In genomic region chr13:23402626-23403025, GRCm38 (mm10) we compare ENCODE assay signal across 8 mouse cellular contexts. TPM values are rescaled to one million over a fixed set of nuclear protein-coding genes. Genes with fewer than 3 reads are reported as not detected.
DNase-seq lines count a peak whose midpoint lies in the region; ATAC-seq and TF ChIP-seq lines count a peak whose summit lies in the region.

No protein-coding gene starts in this region.

- no peaks in the 10 kb centered on the region for H3K9me3 ChIP-seq in hindbrain, embryonic 10.5 days
- no peaks in the 10 kb centered on the region for H3K9me3 ChIP-seq in hindbrain, postnatal 0 days (ENCODE audit: low read length)
- H3K9me3 ChIP-seq in ES-Bruce4 (replicated peaks; ENCODE audit: control insufficient read depth, insufficient read depth, low read length, poor library complexity, severe bottlenecking) = no peaks in the 10 kb centered on the region
- no peaks in the 10 kb centered on the region for H3K9me3 ChIP-seq in liver, embryonic 12.5 days (replicated peaks)

- TF ChIP-seq CTCF in hindbrain, postnatal 0 days (IDR thresholded peaks at IDR 0.05; ENCODE audit: low read depth) = no peak
- no peak for TF ChIP-seq CTCF in ES-Bruce4 (IDR thresholded peaks at IDR 0.05; ENCODE audit: low read depth, low read length)

- H3K4me2 ChIP-seq in hindbrain, postnatal 0 days (ENCODE audit: low read depth, low read length) = no peak overlapping the region
- H3K4me2 ChIP-seq in liver, embryonic 12.5 days = peak overlapping the region; percentile 94

- no peak overlapping the region for H3K9ac ChIP-seq in hindbrain, postnatal 0 days (replicated peaks; ENCODE audit: low read length)
- peak overlapping the region; percentile 66; the same call in 1 of the 2 replicates for H3K9ac ChIP-seq in ES-Bruce4 (ENCODE audit: low read depth, poor library complexity, severe bottlenecking)
- H3K9ac ChIP-seq in liver, embryonic 12.5 days = peak overlapping the region; percentile 69

- H3K27ac ChIP-seq in hindbrain, embryonic 10.5 days = no peak overlapping the region
- no peak overlapping the region for H3K27ac ChIP-seq in hindbrain, postnatal 0 days
- no peak overlapping the region for H3K27ac ChIP-seq in ES-Bruce4 (ENCODE audit: insufficient read depth, low read length)
- H3K27ac ChIP-seq in liver, embryonic 12.5 days = no peak overlapping the region

- H3K27me3 ChIP-seq in hindbrain, embryonic 10.5 days (ENCODE audit: insufficient read depth, poor library complexity, severe bottlenecking) = peaks cover 26% of the 10 kb centered on the region
- peaks cover 8% of the 10 kb centered on the region; the same call in 1 of the 2 replicates for H3K27me3 ChIP-seq in hindbrain, postnatal 0 days (ENCODE audit: insufficient read depth, low read length)
- H3K27me3 ChIP-seq in ES-Bruce4 (ENCODE audit: control insufficient read depth, insufficient read depth, low read length, poor library complexity, severe bottlenecking) = no peaks in the 10 kb centered on the region; the same call in 1 of the 2 replicates
- H3K27me3 ChIP-seq in liver, embryonic 12.5 days (replicated peaks) = peaks cover 12% of the 10 kb centered on the region

- no peak for DNase-seq in hindbrain, embryonic 10.5 days (ENCODE audit: low spot score)
- no peak for DNase-seq in hindbrain, postnatal 0 days (ENCODE audit: low spot score)
- DNase-seq in c-Kit-negative CD71-positive TER-119-positive erythroid progenitor cells, embryonic 14.5 days (ENCODE audit: low read depth, low spot score) = peak; percentile 63
- no peak for DNase-seq in right cerebral cortex, postnatal 4 days
- DNase-seq in spleen, adult 12 weeks (ENCODE audit: low spot score) = no peak
- no peak for DNase-seq in layer of hippocampus, adult 9-11 months

- H3K36me3 ChIP-seq in hindbrain, embryonic 10.5 days = no peaks in the 10 kb centered on the region
- H3K36me3 ChIP-seq in hindbrain, postnatal 0 days (ENCODE audit: insufficient read depth, low read length) = no peaks in the 10 kb centered on the region
- no peaks in the 10 kb centered on the region for H3K36me3 ChIP-seq in ES-Bruce4 (ENCODE audit: control insufficient read depth, insufficient read depth, low read length, poor library complexity, severe bottlenecking)
- no peaks in the 10 kb centered on the region for H3K36me3 ChIP-seq in liver, embryonic 12.5 days

- ATAC-seq in hindbrain, postnatal 0 days = no peak
- ATAC-seq in liver, embryonic 12.5 days = 0 out of 2 replicates have a peak, but pooled peaks have one; percentile 42

- TF ChIP-seq EP300 in ES-Bruce4 (IDR thresholded peaks at IDR 0.05; ENCODE audit: insufficient read depth, low read depth, low read length) = no peak

- peak overlapping the region; percentile 54 for H3K4me3 ChIP-seq in hindbrain, embryonic 10.5 days
- no peak overlapping the region for H3K4me3 ChIP-seq in hindbrain, postnatal 0 days (ENCODE audit: low read length)
- no peak overlapping the region for H3K4me3 ChIP-seq in ES-Bruce4 (ENCODE audit: low read depth, low read length)
- peak overlapping the region; percentile 64 for H3K4me3 ChIP-seq in liver, embryonic 12.5 days

- H3K4me1 ChIP-seq in hindbrain, embryonic 10.5 days (replicated peaks) = peaks cover 13% of the 10 kb centered on the region
- no peaks in the 10 kb centered on the region; the same call in 1 of the 2 replicates for H3K4me1 ChIP-seq in hindbrain, postnatal 0 days (ENCODE audit: insufficient read depth, low read length)
- H3K4me1 ChIP-seq in ES-Bruce4 (ENCODE audit: control insufficient read depth, insufficient read depth, low read length) = no peaks in the 10 kb centered on the region
- H3K4me1 ChIP-seq in liver, embryonic 12.5 days = peaks cover 23% of the 10 kb centered on the region

- 1% methylated on average over 2 of the region's 2 CpGs for WGBS in hindbrain, embryonic 10.5 days
- 20% methylated on average over 2 of the region's 2 CpGs for WGBS in hindbrain, postnatal 0 days
- 3% methylated on average over 2 of the region's 2 CpGs for whole genome bisulfite sequencing in liver, embryonic 12.5 days (ENCODE audit: insufficient replicate concordance)

- TF ChIP-seq POLR2A in ES-Bruce4 (IDR thresholded peaks at IDR 0.05; ENCODE audit: insufficient read depth, low read length) = no peak

RNA-seq across cellular contexts. Expression of gene Abt1, which starts 21.0 kb away (rescaled TPM):
- polyA plus RNA-seq in hindbrain, embryonic 10.5 days (2016; fragmentation: Nextera tagmentation; extraction: Ambion mirVana) = 13.4 and 14.5 TPM in 2 replicates
- total RNA-seq in hindbrain, postnatal 0 days (2014; rRNA removed) = 5.0 and 5.5 TPM in 2 replicates
- 7.2 and 7.6 TPM in 2 replicates for polyA plus RNA-seq in hindbrain, postnatal 0 days (2015; fragmentation: Nextera tagmentation; extraction: Ambion mirVana)
- 10.0 and 10.3 TPM in 2 replicates for polyA plus RNA-seq in ES-Bruce4 (2011; ENCODE audit: insufficient read depth, insufficient read length, low read depth, missing spikeins)
- 8.8 and 9.6 TPM in 2 replicates for polyA plus RNA-seq in liver, embryonic 12.5 days (2016; fragmentation: Nextera tagmentation; extraction: Ambion mirVana)

RNA-seq across cellular contexts. Expression of gene Zfp322a, which starts 33.6 kb away (rescaled TPM):
- polyA plus RNA-seq in hindbrain, embryonic 10.5 days (2016; fragmentation: Nextera tagmentation; extraction: Ambion mirVana) = 42.3 and 54.0 TPM in 2 replicates
- 11.9 and 15.7 TPM in 2 replicates for total RNA-seq in hindbrain, postnatal 0 days (2014; rRNA removed)
- polyA plus RNA-seq in hindbrain, postnatal 0 days (2015; fragmentation: Nextera tagmentation; extraction: Ambion mirVana) = 29.3 and 30.0 TPM in 2 replicates
- polyA plus RNA-seq in ES-Bruce4 (2011; ENCODE audit: insufficient read depth, insufficient read length, low read depth, missing spikeins) = 47.3 and 52.8 TPM in 2 replicates
- polyA plus RNA-seq in liver, embryonic 12.5 days (2016; fragmentation: Nextera tagmentation; extraction: Ambion mirVana) = 19.5 and 21.6 TPM in 2 replicates

Comparison
In these comparisons a context has a peak if more than half of its experiments do, and no peak if none do; other contexts are left out.
1. H3K4me3 ChIP-seq: peak in hindbrain, embryonic 10.5 days (single experiment) and liver, embryonic 12.5 days (single experiment); none in hindbrain, postnatal 0 days (single experiment) and ES-Bruce4 (single experiment).